Mouse (Mus musculus) kidney, adult 2 months (tissue): Measurements from ENCODE around the gene Slc38a2. TPM values are rescaled to one million over a fixed set of nuclear protein-coding genes. Genes with fewer than 3 reads are reported as not detected.

Source experiments
- DNase-seq: peaks from one replicate; pipeline ENCODE4 v3.0.0; 2021
- H3K27ac ChIP-seq: fragments of 200-500 bp; 2 replicates; pipeline ENCODE4 v1.5.1; 2012; ENCODE audit warnings: low read depth, low read length, control low read depth, inconsistent platforms; ENCODE audit not compliant: insufficient read depth
- H3K27me3 ChIP-seq: fragments of 200-500 bp; replicated peaks from 2 replicates; pipeline ENCODE4 v1.6.1; 2012; ENCODE audit warnings: mild to moderate bottlenecking, moderate library complexity, low read length, inconsistent platforms; ENCODE audit not compliant: control insufficient read depth, insufficient read depth
- H3K36me3 ChIP-seq: fragments of 200-500 bp; 2 replicates; pipeline ENCODE4 v1.6.1; 2012; ENCODE audit warnings: mild to moderate bottlenecking, moderate library complexity, low read length, inconsistent platforms; ENCODE audit not compliant: control insufficient read depth, insufficient read depth
- H3K4me1 ChIP-seq: fragments of 200-500 bp; 2 replicates; pipeline ENCODE4 v1.6.1; 2011; ENCODE audit warnings: low read length; ENCODE audit not compliant: control insufficient read depth, insufficient read depth
- H3K4me3 ChIP-seq: fragments of 200-500 bp; 2 replicates; pipeline ENCODE4 v1.5.1; 2011; ENCODE audit warnings: mild to moderate bottlenecking, low read depth, low read length, control low read depth; ENCODE audit not compliant: insufficient read depth
- CTCF ChIP-seq: fragments of 200-500 bp; conservative IDR thresholded peaks from 2 replicates; pipeline ENCODE4 v1.5.1; 2011; ENCODE audit warnings: low read depth, mild to moderate bottlenecking, control low read depth, low read length, moderate library complexity, mixed read lengths; ENCODE audit not compliant: insufficient read depth, insufficient read length
- POLR2A ChIP-seq: fragments of 200-500 bp; IDR thresholded peaks from one replicate; pipeline ENCODE4 v1.6.1; 2011; ENCODE audit warnings: low read depth, low read length, control low read depth
- WGBS: fragments of 180-500 bp; shearing (Covaris S2); methylation state at CpG from one replicate; pipeline ENCODE4 v1.1.7; 2018; 5-methylcytosine and 5-hydroxymethylcytosine counted together
- polyA plus RNA-seq: library from polyadenylated mRNA; depleted of rRNA; stranded (reverse); fragments of >200 nt; gene quantifications from 2 replicates; pipeline ENCODE4 v1.2.3, GENCODE M21; 2012

Slc38a2 gene
- polyA plus RNA-seq, 1 experiment: 30.0 TPM

GRCm38 (mm10) chr15:96665889-96666288 is 33.6 kb downstream of the Slc38a2 start:
- DNase-seq: peak; percentile 83
- TF ChIP-seq POLR2A: no peak
- TF ChIP-seq CTCF: peak; percentile 68
- 4% methylated on average over 3 of the region's 3 CpGs for WGBS
- Histone ChIP-seq H3K27me3 (no peaks in the 10 kb centered on the region), H3K36me3 (no peaks in the 10 kb centered on the region), H3K4me1 (no peaks in the 10 kb centered on the region; the same call in 1 of the 2 replicates), H3K4me3 (no peak overlapping the region), H3K27ac (no peak overlapping the region)

GRCm38 (mm10) chr15:96660590-96661141 is 38.9 kb downstream of the Slc38a2 start:
- 54% methylated on average over 13 of the region's 13 CpGs for WGBS
- H3K4me3 ChIP-seq: no peak overlapping the region
- H3K4me1 ChIP-seq: no peaks in the 10 kb centered on the region
- no peak overlapping the region for H3K27ac ChIP-seq
- TF ChIP-seq CTCF: no peak
- TF ChIP-seq POLR2A: no peak
- no peak for DNase-seq
- H3K36me3 ChIP-seq: no peaks in the 10 kb centered on the region
- H3K27me3 ChIP-seq: no peaks in the 10 kb centered on the region

GRCm38 (mm10) chr15:96658275-96658602 is 41.3 kb downstream of the Slc38a2 start:
- H3K27me3 ChIP-seq: no peaks in the 10 kb centered on the region
- DNase-seq: no peak
- WGBS: 61% methylated on average over 14 of the region's 14 CpGs
- no peaks in the 10 kb centered on the region for H3K4me1 ChIP-seq
- H3K36me3 ChIP-seq: no peaks in the 10 kb centered on the region
- no peak overlapping the region for H3K4me3 ChIP-seq
- TF ChIP-seq CTCF (no peak), POLR2A (no peak)
- no peak overlapping the region for H3K27ac ChIP-seq

GRCm38 (mm10) chr15:96657576-96658274 is 41.8 kb downstream of the Slc38a2 start:
- DNase-seq: no peak

GRCm38 (mm10) chr15:96655514-96655913 is 44.0 kb downstream of the Slc38a2 start:
- no peak overlapping the region for H3K4me3 ChIP-seq
- no peaks in the 10 kb centered on the region for H3K4me1 ChIP-seq
- H3K27me3 ChIP-seq: no peaks in the 10 kb centered on the region
- no peaks in the 10 kb centered on the region for H3K36me3 ChIP-seq
- TF ChIP-seq CTCF (no peak), POLR2A (no peak)
- WGBS: 66% methylated on average over 14 of the region's 14 CpGs
- DNase-seq: no peak
- H3K27ac ChIP-seq: no peak overlapping the region

More at GRCm38 (mm10) chr15:96657576-96658274, 41.8 kb downstream of the Slc38a2 start:
- H3K4me1 ChIP-seq: no peaks in the 10 kb centered on the region
- no peak overlapping the region for H3K27ac ChIP-seq
- no peak for TF ChIP-seq CTCF
- no peak for TF ChIP-seq POLR2A
- H3K4me3 ChIP-seq: no peak overlapping the region
- H3K36me3 ChIP-seq: no peaks in the 10 kb centered on the region
- H3K27me3 ChIP-seq: no peaks in the 10 kb centered on the region
- 53% methylated on average over 17 of the region's 17 CpGs for WGBS

GRCm38 (mm10) chr15:96654714-96655113 is 44.8 kb downstream of the Slc38a2 start:
- TF ChIP-seq POLR2A (no peak), CTCF (no peak)
- H3K4me3 ChIP-seq: no peak overlapping the region
- no peak overlapping the region for H3K27ac ChIP-seq
- no peaks in the 10 kb centered on the region for H3K4me1 ChIP-seq
- DNase-seq: peak; percentile 19
- no peaks in the 10 kb centered on the region for H3K36me3 ChIP-seq
- 38% methylated on average over 8 of the region's 8 CpGs for WGBS
- no peaks in the 10 kb centered on the region for H3K27me3 ChIP-seq

- Histone ChIP-seq H3K27me3 (no peaks in the 10 kb centered on the region), H3K27ac (no peak overlapping the region), H3K36me3 (no peaks in the 10 kb centered on the region), H3K4me3 (no peak overlapping the region), H3K4me1 (no peaks in the 10 kb centered on the region)
- TF ChIP-seq CTCF: no peak
- TF ChIP-seq POLR2A: no peak
- WGBS: 93% methylated on average over 16 of the region's 16 CpGs
- DNase-seq: no peak
These were observed 46.5 kb downstream of the Slc38a2 start for GRCm38 (mm10) chr15:96653011-96653410.

GRCm38 (mm10) chr15:96652531-96652930 is 47.0 kb downstream of the Slc38a2 start:
- Histone ChIP-seq H3K36me3 (no peaks in the 10 kb centered on the region), H3K27me3 (no peaks in the 10 kb centered on the region), H3K4me3 (no peak overlapping the region), H3K27ac (no peak overlapping the region), H3K4me1 (no peaks in the 10 kb centered on the region)
- TF ChIP-seq CTCF (no peak), POLR2A (no peak)
- no peak for DNase-seq
- 77% methylated on average over 10 of the region's 10 CpGs for WGBS
